Mouse (Mus musculus) heart, postnatal 36 days (tissue): ENCODE results near the gene Stap2. TPM values are rescaled to one million over a fixed set of nuclear protein-coding genes. Genes with fewer than 3 reads are reported as not detected.

Experiments
- DNase-seq, 2 experiments: peaks; one replicate each; pipeline ENCODE4 v3.0.0; 2021 to 2022
- intact Hi-C: fragments of 180-260 bp; cut with DNase I; formaldehyde crosslinking; loops from one replicate; pipeline ENCODE4 v1.15.1; 2025
- total RNA-seq, 2 experiments: library from RNA; stranded (reverse); gene quantifications; 2 replicates each; pipeline ENCODE4 v1.2.3; 2021

Gene Stap2
- total RNA-seq, 2 experiments from 2014 or later = 15.5 to 16.4 TPM

DNA sequence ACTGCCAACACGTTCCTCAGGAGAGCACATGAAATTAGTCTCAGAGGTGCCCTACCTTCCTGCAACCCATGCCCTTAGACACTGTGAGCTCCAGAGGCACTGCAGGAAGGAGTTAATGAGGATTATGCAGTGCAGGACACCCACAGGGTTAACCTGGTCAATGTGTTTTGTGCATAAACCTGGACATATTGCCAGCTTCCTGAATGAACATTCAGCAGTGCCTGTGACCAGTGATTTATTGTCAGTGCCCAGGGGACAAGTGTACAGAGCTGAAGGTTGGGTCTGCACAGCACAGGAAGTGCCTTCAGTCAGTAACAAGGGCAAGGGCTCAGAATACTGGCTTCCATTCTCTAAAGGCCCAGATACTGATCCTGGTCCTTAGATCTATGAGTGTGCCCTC lies 21.5 kb upstream of the Stap2 start:
- intact Hi-C loops = no loop called here
- no peak for DNase-seq

DNA sequence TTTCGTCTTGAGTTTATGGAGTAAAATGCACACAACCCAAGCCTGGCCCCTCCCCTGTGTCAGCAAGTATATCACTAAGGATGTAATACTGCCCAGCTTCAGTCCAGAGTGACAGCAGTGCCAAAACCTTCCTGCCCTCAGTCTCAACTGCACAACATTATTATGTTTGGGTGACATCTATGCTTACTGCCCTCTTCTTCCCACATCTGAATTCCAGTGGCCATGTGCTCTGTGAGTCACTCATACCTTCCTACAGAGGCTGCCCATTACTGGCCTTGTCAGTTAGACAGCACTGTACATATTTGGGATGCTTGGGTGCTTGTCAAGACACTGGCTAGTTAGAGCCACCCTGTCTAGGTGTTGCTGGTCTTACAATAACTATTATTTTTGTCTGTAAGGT lies 20.9 kb upstream of the Stap2 start:
- intact Hi-C loops = no loop called here
- no peak for DNase-seq

DNA sequence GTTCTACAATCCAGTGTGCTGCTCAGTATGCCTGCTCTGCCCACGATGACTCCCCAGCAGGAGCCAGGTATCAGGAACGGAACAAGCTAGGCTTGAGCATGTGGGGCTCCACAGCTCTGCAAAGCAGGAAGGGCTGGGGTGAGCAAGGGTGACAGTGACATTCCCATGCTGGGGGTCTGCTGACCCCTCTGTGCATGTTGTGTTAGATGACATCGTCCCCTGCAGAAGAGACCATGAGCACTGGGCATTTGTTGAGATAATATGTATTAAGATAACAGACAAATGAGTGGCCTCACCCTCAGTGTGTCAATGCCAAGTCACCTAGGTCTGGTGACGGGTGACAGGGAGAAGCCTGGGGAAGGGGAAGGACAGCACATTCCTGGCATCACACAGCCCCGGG lies 19.5 kb upstream of the Stap2 start:
- no peak for DNase-seq
- intact Hi-C loops = no loop called here

DNA sequence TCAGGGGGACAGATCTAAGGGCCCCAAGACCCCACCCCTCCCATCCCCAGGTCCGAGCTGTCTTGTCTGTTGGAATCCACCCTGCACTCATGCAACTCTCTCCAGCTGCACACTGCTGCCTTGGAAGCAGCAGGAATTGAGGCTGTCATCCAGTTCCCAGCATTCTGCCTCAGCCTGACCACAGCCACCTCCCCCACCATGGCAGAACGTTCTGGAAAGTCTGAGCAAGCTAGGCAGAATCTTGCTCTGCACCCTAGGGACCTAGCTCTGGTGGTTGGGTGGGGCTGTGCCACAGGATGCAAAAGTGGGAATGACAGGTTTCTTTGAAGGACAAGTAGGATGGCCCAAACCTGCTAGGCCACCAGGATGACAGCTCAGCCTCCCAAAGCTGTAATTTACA lies 19.1 kb upstream of the Stap2 start:
- intact Hi-C loops = no loop called here
- DNase-seq = no peak

DNA sequence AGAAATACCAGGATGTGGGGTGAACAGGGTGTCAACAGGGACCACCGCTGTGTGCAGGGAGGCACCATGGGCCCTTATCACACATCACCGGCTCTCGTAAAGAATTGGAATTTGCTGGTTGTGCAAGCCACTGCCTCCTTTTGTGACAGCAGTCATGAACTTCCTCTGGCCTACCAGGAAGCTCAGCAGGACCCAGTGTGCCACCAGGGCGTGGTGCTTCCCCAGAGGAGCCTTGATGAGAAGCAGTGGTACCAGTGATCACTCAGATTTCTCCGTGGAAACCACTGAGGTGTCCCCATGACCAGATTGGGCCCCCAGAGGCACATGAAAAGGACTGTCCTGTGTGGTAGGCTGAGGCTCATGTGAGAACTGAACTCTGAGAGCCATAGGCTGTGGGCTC lies 18.0 kb upstream of the Stap2 start:
- no peak for DNase-seq
- intact Hi-C loops = no loop called here

DNA sequence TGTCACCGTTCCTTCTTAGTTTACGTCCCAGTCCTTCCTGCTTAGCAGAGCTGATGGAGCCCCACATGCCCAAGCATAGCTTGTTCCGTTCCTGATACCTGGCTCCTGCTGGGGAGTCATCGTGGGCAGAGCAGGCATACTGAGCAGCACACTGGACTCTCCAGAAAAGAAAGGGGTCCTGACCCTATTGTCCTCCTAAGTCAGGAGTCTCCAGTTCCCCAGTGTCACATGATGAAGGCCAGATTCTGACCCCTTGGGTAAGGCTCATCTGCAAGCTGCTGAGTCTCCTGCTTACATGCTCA lies 17.6 kb upstream of the Stap2 start:
- intact Hi-C loops = no loop called here
- DNase-seq = no peak

DNA sequence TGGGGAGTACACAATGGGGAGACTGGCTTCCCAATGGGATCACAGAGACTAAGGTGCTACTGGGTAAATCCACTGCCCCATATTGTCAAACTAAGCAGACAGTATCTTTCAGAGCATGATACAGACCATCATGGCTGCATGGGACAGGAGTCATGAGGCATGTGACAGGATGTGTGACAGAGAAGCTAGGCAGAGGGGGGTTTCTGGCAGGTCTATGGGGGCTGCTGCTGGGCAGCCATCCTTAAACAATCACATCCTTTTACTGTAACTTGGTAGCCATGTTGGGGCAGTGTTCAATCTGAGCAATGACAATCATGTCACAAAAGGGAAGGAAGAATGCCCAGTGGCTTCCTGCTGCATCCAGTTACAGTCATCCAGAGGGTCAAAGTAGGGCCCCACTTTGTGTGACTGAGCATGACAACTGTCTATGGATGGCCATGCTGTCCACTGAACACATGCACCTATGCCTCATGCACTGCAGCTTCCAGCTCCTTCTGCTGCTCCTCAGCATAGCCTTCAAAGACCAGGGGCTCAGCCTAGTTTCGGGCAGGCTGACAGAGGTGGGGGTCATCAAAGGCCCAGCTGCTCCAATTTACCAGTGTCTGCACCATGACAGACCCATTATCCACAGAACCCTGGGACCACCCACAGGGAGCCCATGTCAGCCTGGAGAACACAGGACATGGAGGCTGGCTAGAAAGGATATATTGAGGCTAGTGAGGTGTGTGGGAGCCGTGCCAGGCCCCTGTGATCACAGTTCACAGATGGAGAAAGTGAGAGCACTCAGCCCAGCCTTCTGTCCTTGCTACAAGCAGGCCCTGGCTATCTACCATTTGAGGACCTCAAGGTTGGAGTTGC lies 17.0 kb upstream of the Stap2 start:
- DNase-seq = no peak
- intact Hi-C loops = no loop called here

DNA sequence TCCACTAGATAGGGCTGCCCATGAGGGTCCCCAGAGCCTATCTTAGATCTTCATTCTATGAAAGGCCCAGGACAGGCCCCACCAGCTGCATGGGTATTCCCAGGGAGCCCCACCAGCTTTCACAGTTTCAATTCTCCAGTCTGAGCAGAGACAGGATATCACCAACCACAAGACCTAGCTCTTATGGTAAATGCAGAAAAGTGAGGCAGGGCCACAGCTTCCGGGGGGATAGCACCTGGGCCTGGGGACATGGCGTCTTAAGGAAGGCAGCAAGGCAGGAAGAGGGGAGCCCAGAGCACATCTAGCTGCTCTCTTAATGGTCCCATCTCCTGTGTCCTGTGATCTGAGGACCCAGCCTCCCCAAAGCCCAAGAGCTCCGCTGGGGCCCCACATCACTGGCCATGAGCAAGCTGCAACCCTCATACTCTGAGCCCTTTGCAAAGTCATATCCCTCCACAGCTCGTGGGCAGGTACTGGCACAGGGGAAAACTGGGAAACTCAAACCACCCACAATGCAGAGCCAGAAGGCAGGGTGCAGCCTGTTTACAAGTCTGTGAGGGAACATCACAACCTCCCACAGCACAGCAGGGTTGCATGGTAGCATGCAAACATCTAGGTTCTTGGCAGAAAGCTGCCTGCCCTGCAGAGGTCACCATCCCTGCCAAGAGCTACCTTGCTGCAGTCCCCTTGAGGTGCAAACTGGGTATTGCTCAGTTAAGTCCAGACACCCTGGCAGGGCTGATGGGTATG lies 16.0 kb upstream of the Stap2 start:
- DNase-seq = no peak
- intact Hi-C loops = no loop called here

DNA sequence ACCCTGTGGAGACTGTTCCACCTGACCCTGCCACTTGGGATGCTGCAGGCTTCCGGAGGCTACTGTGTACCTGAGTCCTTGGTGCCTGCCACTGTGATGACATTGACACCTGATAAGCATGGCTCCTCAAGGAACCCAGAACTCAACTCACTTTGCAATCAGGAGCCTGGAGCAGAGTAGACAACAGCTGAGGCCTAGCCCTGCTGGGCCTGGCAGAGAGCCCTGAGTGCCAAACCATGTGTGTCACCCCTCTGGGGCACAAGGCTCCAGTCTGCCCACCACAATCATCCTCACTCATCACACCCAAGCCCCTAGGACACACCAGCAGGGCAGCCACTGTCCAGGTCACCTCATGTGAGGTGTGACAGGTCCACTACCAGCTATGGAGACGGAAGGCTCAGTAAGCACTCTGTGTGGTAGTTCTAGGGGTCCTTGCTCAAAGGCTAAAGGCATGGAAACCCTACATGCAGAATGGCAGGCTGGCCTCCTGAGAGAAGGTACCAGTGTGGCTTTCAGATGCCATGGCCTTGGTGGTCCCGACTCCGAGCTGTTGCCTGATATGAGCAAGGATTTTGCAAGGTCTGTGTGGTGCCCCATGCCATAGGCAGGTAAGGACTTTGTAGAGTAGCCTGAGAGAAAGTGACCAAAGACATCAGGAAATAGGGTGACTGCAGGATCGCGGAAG lies 15.2 kb upstream of the Stap2 start:
- intact Hi-C loops = no loop called here
- DNase-seq = no peak

DNA sequence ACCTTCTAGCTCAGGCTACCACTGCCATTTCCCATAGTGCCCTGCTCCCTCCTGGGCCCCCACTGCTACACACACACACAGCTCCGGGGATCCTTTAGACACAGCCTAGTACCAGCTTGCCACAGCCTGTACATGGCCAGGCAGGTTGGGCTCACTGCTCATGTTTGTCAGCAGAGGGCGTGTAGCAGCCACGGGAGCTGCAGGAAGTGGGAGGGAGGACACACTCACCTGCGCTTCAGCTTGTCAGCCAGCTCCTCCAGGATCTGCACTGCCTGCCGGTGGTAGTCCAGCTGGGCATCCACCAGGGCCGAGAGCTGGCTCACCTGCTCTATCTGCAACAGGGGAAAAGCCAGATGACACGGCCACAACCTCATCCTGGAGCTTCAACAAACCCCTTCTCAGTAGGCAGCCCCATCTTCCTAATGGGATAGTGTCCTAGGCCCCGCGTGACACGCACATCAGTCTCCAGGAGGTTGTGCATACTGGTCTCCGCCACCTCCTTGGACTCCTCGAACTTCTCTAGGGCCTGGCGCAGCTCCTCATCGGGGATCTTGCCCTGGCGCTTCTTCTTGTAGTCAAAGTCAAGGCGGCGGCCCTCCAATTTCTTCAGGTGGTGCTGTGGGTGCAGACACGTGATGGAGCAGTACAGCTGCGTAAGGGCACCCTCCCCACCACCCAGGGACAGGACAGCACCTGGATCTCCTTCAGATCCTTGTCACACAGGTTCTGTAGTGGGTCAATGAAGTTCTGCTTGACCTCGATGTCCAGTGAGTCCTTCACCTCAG lies 13.2 kb upstream of the Stap2 start:
- intact Hi-C loops = no loop called here
- peak in 1 of 2 experiments; percentile 55 for DNase-seq

DNA sequence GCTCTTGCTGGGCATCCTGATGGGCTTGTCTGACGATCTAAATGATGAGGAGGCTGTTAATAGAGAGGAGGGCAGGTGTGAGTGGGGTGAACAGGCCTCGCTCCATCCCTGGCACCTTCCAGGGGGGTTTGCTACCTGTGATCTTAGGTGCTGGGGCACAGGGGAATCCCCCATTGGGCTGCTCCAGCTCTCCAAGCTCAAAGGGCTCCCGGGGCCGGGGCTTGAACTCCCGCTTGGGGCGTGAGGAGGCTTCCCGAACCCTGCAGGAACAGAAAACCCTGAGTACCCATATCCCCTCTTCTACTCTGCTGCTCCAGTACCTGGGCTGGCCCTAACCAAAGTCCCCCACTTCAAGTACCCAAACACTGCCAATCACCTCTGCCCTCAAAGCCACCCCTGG lies 12.5 kb upstream of the Stap2 start:
- DNase-seq = no peak
- intact Hi-C loops = no loop called here

DNA sequence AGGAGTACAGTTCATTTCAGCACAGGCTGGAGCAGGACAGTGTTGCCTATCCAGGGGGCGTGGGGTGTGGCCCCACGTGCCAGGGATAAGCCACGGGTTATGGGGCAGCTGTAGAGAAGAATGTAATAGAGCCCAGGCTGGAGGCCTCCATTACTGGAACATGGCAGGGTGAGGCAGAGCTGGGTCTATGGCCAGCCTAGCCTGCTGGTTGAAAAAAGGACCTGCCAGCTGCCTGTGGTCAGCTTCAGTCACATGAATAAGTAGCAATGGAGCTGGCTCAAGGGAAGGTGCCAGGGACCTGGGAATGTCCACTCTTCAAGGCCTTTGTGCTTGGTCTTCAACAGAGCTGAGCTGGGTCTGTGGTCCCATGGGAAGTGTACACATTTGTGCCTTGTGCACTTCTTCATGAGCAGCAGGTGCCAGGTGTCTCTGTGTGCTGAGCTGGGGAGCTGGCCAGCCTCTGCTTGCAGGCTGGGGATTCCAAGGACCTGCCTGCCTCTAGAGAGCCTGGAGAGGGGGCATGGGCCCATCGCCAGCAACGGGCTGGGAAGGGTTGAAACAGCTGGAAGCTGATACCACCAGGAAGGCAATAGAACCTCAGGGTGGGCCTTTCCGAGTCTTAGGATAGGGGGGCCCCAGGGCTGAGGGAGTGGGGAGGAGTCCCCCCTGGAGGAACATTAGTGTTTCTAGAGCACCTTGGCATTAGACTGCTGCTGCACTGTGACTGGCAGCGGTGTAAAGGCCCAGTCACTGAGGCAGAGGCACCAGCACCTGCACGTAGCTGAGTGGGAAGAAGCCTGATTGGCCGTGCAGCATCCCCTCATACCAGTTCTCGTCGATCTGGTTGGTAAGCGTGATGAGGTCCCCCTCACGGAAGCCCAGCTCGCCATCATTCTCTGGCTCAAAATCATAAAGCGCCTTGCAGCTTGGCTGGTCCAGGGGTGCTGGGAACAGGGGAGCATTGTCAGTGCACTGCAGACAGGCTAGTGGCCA lies 11.7 kb upstream of the Stap2 start:
- intact Hi-C loops = no loop called here
- no peak for DNase-seq

DNA sequence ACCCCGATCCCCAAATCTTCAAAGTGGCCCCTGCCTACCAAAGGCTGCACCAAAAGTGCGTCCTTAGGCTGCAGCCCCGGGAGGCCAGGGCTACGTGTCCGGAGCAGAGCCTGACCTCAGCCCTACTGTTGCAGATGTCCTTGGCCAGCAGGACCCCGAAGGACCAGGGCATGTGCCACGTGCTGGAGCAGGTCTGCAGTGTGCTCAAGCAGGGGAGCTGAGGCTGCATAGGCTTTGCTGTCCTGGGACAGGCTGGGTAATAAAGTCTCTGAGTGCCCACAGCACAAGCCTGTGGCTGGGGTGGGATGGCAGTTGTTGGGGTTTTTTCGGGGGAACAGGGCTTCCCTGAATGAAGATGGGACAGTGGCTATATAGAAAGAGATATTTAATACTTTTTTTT lies 11.0 kb upstream of the Stap2 start:
- intact Hi-C loops = no loop called here
- DNase-seq = no peak

DNA sequence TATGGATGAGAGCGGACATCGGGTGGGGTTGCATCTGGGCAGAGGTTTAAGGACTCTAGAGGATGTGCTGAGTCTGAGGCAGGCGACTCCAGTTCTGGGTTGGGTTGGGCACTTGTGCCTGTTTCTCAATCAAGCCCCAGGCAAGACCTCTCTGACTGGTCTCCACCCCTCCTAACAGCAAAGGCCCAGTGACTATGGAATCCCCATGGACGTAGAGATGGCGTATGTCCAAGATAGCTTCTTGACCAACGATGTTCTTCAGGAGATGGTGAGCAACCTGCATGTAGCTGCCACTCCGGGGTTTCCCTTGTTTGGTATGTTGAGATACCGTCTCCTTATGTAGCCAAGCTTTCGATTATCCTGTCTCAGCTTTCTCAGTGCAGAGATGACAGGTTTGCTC lies 9.9 kb upstream of the Stap2 start:
- no peak for DNase-seq
- intact Hi-C loops = no loop called here

DNA sequence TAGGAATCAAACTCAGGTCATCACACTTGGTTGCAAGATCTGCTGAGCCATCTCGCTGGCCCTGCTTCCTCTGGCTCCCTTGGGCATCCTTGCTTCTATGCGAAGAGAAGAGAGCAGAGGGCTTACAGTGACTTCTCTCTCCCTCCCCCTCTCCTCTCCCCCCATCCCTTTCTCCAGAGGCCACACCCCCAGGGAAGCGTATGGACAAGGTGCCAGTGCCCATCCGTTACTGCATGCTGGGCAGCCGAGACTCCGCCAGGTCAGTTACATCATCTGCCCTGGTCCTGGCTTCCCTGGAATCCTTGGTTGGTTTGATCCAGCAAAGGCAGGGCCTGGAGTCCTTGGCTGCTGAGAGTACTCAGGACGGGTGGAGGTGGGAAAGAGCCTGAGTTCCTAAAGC lies 6.1 kb upstream of the Stap2 start:
- intact Hi-C loops = no loop called here
- DNase-seq = no peak

DNA sequence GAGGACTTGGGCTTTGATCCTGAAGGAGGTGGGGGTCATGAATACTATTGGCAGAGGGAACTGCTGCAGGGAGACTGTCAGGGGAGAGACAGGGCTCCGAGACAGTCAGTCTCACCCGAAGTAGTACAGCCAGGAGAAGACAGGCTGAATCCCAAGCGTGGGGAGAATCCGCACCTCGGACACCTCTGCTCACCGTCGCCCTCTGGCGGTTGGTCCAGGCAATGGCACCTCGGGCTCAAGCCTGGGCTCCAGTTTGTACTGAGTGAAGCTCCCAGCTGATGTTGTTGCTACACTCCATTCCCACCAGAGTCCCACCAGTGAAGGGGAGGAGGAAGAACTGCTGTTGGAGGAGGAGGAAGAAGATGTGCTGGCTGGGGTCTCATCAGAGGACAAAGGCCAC lies 5.3 kb upstream of the Stap2 start:
- peak; percentile 82 to 88 for DNase-seq
- intact Hi-C loops = loop anchor here (1.0 kb wide), 1 partner anchor 34 kb away; no protein-coding TSS in a partner anchor

DNA sequence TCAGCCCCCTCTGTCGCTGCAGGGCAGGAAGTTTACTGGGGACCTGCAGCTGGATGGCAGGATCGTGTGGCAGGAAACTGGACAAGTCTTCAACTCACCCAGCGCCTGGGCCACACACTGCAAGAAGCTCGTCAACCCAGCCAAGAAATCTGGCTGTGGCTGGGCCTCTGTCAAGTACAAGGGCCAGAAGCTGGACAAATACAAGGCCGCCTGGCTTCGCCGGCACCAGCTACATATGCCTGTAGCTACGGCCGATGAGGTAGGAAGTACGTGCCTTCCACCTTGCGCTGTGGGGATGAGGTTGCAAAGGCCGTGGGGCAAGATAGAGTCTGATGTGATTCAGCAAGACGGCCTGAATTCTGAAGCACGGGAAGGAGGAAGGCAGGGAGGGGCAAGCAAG lies 4.9 kb upstream of the Stap2 start:
- intact Hi-C loops = loop anchor here (1.0 kb wide), 1 partner anchor 34 kb away; no protein-coding TSS in a partner anchor
- no peak for DNase-seq

DNA sequence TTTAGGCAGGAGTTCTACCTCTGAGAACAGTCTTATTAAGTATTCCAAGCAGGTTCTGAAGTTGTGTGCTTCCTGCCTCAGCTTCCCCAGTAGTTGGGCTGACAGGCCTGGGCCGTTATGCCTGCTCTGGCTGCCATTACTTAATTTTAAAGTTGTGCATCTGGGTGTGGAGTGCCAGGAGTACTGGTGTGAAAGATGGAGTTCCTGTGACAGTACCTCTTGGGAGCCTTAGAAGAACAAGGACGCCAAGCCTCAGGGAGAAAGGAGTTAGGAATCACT lies 4.5 kb upstream of the Stap2 start:
- intact Hi-C loops = loop anchor here (1.0 to 5.0 kb wide), 2 partner anchors 34 to 53 kb away; partner anchors contain the start of gene Yju2
- DNase-seq = no peak

DNA sequence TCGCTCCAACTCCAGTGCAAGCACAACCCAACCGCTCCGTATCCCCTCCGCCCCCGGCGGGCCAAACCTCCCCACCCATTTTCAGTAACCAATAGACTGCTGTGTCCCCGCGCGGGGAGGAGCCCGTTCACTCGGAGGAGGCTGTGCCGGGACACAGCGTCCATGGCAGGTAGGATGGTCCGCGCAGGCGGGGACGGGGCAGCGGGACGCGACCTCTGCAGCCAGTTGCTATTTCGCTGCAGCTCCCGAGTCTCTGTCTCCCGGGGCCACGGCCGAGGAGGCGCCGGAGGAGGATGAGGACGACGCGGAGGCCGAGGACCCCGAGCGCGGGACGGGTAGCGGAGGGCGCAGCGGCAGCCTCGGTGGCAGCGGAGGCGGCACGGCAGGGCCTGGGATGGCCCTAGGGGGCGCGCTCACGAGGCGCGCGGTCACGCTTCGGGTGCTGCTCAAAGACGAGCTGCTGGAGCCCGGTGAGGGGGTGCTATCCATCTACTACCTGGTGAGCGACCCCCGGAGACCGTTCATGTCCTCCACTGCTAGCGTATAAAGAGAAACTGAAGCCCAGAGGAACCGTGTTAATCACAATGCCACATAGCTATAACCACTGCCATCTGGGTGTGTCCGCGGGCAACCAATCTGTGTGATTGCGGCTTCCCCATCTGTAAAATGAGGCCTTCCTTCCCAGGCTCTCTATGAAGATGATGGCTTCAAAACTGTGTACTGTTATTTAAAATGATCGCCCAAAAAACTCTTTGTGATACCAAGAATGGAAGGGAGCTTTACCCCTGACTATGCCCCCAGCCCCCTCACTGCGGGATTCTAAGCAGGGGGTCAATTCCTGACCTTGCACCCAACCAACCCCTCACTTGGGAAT lies 3.9 kb upstream of the Stap2 start:
- peak; percentile 86 to 92 for DNase-seq
- intact Hi-C loops = loop anchor here (5.0 kb wide), 1 partner anchor 52 kb away; the partner anchor contains the start of gene Yju2
